Mouse (Mus musculus) urinary bladder, adult 18-20 months (tissue): ENCODE measurements around the gene Lekr1.
A peak's percentile ranks its signal among the peaks of the same experiment; 100 is the strongest.

Experiments
- DNase-seq, 2 experiments: peaks; one replicate each; pipeline ENCODE4 v3.0.0; 2022; ENCODE audit warnings: low spot score in 2 of 2, mixed read lengths in 2 of 2

Lekr1 gene

DNA sequence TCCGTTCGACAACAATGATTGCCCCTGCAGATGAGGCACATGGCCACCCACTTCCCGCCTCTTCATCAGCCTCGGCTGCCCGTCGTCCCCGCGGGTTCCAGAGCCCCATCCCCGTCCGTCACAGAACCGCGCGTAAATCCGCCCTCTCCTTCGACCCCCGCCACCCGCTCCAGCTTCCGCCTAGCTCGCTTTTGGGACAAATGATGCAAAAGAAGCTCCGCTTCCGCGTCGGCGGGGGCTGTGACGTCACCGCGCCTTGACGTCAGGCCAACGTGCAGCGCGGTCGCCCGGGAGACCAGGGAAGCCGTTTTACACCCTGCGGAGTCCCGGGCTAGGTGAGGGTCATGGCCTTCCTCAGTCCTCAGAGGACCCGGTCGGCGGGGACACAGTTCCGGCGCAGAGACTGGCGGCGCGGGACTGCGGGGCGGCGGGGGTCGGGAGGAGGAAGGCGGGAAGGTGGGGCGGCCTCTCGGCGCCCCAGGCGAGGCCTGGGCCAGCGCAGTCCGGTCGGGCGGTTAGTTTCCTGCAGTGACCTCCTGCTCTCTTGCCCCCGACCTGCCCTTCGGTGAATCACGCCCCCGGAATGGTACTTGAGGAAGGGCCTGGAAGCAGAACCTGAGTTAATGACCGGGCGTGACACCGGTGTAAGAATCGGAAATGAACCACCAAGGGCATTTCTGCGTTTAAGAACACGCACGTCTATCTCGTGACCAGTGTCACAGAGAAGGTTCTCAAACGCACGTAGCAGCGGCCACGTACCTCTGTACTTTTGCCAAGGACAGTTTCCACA is at the start of gene Lekr1:
Gene Lekr1 (plus strand): TSS at position 252 of the 790 bp plus-strand sequence.
- peak; percentile 82 to 87 for DNase-seq

DNA sequence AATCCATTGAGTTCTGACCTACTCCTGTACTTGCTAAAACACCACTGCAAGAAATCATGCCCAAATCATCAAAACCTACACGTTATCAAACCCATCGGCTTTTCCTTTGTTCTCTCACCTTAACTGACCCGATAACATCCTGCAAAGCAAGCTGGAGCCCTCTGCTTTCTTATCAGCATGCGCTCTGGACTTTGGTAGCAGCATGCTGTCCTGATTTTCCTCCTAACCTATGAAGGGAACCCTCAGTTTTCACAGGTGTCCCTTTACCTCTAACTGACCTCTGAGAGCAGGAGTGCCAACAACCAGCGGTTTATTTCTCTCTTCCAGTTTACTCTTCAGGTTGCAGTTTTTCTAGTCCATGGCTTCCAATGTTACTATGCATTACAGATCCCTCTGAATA is 48.5 kb upstream of the Lekr1 start:
- DNase-seq = no peak

DNA sequence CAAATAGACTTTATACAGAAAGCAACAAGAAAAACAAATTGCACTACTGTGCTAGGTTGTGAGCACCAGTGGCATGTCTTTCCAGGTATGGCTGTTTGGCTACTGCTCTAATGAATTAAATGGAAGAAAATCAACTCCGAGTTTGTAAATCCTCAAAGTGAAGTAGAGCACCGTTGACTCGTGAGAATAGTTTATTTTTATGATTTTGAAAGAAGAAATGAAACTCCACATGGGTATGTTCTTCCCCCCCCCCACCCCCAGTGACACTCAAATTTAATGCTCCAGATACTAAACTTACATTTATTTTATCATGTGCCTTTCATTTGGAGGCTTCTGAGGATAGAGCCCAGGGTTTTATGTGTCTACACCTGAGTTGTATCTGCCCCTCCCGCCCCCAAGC is 46.7 kb upstream of the Lekr1 start:
- DNase-seq = no peak

DNA sequence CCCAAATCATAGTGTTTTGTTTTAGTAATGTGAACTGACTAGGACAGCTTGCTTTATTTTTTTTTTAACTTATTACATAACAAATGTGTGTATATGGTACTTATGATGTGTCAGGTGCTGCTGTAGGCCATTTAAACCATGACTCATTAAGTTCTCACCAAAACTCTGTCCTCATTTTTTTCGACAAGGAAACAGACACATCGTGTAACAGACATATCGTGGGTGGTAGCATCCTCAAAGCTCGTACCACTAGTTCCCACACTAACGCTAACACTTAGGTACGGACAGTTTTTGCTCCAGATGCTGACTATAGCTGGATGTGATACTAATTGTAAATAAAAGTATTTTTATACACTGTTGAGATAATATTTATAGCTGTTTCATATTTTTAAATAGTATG is 43.0 kb upstream of the Lekr1 start:
- DNase-seq = no peak

DNA sequence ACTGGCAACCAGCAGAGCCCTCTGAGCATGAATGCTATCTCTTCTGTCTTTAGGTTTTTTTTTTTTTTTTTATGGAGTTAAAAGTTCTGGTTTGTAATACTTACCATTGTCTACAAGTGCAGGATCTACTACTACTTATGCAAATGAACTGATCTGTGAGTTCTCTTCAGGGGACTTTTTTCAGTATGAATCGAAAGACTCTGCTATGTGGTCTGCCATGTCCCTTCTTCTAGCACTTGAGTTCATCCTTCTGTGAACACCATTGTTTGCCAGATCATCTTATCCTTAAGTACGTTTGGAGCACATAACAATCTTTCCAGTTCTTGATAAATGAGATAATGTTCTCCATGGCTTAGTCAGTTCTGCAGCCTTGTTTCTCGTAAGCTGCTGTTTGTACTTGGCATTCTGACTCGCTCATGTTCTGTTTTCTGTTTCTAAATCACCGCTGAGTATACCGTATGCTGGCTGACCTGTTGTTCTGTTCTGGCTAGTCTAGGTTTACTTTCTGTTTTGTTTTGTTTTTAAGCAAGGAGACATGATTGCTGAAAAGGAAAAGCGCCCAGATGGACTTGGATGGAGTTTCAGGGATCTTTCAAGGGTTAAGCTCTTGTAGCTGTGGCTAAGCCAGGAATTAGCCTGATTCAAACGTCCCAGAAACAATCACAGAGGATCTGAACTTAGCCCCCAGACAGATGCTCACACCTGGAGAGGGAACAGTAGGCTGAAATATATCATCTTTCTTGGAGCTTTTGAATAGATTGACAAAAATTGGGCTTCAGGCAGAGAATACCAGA is 40.3 kb upstream of the Lekr1 start:
- peak in 1 of 2 experiments; percentile 9 for DNase-seq

DNA sequence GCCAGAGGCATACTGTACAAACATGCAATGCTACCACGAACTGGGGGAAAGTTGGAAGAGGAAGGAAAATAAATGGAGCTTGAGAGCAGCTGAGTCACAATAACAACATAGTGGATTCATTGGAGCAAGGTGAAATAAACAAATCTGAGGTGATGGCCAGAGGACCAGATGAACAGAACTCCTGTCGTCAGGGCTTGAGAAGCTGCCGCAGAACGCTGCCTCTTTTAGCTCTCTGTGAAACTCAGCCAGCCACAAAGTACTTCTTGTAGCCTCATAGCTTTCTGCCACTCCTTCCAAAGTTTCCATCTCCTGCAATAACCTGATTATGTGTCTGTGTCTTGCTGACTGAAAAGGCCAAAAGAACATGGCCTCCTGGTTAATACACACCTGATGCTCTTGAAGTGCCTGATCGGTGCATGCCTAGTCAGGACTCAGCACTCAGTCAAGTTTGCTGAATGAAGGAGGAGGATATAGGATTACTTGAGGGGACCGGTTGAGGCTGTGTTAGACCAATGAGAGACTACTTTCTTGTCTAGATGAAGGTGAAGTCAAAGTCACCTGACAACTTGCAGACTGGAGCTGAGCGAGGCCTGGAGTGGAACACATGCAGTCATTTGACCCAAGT is 39.6 kb upstream of the Lekr1 start:
- peak in 1 of 2 experiments; percentile 11 for DNase-seq

DNA sequence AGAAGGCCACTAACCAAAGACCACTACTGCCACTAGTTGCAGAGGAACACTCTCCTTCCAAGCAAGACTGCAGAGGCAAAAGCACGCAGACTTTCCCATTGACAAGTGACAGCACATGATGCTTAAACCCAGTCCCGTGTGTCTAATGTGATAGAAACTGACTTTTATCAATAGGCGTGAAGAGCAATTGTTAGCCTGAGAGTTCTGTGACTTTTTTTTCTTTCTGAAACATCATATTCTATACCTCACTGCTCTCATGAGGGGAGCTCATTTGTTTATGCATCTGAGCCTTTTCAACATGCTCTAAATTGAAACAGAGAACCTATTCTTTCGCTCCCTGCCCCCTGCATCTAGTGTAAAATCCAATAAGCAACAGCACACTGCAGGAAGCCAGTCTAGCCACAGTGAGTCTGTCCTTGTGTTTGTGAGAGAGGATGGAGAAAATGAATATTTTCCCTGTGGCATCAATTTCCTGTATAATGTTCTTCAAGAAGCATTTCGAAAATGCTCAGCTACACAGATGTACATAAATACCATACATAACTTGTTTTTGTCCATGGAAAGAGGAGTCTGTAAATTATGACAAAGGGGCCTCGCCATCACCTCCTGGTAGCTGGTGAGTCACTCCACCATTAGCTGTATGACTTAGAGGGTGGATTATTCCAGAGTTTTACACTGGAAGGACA is 38.9 kb upstream of the Lekr1 start:
- DNase-seq = no peak

DNA sequence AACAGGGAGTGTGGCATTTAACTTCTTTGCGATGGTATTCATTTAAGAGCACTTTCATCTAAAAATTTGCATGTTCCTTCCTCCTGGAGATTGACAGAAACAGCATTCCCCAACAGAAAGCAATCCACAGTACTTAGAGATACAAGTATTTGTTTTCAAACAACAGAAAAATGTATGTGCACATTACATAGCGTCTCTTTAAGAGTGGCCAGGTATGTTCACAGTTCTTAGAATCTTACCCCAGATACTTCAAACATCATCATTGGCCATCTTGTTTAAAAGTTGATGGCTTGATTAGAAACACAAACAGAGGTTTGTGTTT is 38.4 kb upstream of the Lekr1 start:
- DNase-seq = no peak

DNA sequence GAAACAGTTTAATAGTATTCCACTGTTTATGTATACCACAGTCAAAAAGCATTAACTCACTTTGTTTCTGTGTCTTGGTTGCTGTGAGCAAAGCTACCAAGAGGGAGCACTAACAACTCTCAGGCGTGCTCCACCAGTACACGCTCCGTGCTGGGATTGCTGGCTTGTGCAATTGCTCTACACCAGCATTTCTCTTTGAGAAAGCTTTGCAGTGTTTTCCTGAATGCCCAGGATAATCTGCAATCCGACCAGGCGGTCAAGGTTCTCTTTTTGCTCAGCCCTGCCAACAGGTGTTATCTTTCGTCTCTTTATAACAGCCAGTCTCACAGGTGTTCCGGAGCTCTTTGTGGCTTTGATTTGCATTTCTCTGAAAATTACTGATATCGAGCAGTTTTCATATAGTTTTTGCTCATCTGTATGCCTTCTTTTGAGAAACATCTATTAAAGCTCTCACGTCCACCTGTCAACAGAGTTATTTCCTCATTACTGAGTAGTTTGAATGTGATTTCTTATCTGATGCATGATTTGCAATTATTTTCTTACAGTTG is 36.4 kb upstream of the Lekr1 start:
- DNase-seq = no peak

DNA sequence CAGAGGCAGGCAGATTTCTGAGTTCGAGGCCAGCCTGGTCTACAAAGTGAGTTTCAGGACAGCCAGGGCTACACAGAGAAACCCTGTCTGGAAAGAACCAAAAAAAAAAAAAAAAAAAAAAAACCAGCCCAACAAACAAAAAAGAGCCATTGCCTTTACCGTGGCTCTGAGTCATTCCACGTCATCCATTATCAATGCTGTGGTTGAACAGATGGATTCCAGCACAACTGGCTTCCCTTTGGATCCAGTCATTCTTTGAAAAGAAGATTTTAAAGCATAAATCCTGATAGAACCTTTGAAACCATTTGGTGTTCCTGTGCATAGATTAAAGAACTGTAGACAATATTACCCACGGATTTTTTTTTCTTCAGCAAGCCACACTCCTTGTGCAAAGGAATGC is 32.4 kb upstream of the Lekr1 start:
- DNase-seq = no peak

DNA sequence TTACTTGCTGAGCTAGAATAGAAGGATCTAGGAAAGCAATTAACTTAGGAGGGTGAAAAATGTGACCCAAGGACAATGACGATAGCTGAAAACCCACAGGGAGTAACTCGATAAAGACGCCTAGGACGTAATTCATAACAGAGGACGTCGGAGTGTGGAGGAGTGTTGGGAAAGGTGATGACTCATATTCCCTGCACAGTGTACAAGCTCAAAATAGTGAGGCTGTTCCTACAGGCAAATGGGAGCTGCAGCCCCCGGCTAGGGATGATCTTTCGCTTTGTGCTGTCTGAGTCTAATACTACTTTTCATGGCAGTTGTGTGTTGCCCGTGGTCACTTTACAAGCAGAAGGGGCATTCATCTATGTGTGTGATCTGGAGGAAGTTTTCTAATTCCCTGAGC is 30.0 kb upstream of the Lekr1 start:
- no peak for DNase-seq

DNA sequence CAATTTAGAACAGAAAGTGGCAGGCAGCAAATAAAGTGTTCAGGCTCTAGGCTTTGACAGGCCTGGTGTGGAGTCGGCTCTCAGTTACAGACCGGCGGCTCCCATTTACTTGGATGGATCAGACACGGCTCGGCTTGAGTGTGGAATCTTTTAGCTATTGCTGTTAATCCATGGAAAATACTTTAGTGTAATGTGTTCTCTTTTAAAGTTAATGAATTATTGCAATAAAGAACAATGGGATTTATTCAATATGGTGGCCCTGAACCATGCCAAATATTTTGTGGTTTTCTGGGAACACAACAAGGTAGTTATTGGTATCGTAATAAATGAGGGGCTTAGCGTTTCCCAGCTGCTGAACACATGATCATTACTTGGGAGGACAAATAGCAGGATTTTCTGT is 28.7 kb upstream of the Lekr1 start:
- DNase-seq = no peak

DNA sequence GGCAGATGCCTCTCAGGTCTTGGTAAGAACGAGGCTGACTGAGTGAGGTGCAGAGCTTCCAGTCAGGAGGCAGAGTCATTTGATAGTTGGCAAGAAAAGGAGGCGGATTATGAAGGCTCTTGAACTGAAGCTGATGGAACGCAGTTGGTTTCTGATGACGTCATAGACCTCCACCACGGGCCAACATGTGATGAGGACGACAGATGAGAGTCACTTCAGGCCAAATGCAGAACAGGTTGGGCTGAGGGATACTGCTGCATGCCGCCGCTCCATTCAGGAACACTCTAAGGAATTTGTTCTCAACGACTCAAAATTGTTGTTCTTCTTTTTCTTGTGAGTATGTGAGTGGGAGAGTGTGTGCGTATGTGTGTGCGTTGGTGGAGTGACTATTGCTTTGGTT is 27.1 kb upstream of the Lekr1 start:
- DNase-seq = no peak

DNA sequence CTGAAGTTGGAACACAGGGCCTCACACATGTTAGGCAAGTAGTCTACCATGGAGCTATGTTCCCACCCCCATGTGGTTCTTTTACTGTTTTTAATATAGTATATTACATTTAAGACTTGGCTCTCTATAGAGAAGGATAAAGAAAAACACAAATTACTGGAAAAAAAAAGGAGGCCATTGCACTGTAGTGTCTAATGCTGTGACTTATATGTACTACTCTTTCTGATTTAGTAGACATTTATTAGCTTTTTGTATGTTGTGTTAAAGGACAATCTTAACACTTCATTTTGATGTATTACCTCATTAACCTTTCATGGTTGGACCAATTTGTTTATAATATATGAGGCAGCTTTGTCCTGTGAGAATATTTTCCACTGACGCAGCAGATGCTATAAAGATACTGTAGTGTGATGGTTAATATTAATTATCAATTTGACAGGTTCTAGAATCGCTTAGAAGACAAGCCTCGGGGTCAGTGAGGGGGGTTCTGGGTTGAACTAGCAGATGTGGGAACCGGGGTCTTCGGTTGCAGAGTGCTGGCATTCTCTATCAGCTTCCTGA is 26.5 kb upstream of the Lekr1 start:
- DNase-seq = no peak

DNA sequence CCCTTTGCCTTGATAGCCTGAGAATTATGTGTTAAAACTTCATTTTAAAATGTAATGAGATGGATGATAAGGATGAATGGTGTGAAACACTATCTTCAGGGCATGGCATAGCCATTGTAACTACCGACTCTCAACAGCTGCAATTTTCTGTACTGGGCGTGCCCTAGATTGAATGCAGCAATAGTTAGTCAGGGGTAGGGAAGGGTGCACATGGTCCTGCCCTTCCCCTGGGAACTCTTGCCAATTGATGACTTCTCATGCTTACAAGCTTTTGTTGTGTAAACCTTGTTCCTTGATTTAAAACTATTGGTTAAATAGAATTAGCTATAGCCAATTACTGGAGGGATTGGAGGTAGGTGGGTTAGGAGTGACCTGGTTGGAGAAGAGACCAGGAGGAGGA is 23.1 kb upstream of the Lekr1 start:
- no peak for DNase-seq

DNA sequence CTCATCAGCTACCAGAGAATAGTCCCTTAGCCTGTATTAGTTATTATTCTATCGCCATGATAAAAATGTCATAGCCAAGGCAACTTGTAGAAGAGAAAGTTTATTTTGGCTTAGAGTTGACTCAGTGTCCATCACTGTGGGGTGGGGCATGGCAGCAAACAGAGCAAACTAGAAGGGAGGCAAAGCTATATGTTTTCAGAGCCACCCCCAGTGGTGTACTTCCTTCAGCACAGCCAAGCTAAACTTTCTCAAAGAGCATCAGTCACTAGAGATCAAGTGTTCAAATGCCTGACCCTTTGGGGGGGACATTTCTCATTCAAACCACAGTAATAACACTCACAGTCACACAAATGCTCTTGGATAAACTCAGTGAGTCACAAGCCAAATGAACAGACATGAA is 22.4 kb upstream of the Lekr1 start:
- no peak for DNase-seq

DNA sequence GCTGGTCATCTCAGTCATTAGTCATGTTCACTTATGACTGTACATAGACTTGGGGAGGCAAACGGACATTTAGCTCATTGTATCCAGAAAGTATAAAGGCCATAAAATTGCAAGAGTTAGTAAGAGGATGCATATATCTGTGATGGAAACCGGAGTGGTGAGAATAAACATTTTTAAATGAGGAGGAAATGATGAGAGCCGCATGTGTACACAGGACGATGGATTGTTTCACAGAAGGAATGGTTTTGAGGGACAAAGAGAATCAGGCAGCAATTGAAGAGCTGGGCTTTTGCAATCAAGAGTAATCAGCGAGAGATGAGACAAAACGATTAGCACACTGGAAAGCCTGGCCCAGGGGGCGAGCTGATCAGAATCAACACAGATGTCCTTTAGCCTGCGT is 18.4 kb upstream of the Lekr1 start:
- DNase-seq = no peak

DNA sequence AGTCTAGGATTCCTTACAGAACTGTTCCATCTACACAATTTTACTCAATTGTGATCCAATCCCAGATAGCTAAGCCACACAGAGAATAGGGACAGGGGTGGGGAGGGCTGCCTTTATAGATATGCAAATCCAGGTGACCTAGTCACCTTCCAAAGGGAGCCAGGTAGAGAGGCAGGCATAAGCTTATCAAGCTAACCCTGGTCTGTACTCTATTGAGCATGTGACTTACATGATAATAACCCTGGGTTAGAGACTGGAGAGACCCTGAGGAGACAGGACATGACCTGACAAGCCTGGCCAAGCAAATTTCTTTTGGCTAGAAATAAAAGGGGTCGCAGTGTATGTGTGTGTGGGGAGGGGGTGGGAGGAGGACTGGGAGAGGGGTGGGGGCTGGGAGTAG is 17.1 kb upstream of the Lekr1 start:
- no peak for DNase-seq

DNA sequence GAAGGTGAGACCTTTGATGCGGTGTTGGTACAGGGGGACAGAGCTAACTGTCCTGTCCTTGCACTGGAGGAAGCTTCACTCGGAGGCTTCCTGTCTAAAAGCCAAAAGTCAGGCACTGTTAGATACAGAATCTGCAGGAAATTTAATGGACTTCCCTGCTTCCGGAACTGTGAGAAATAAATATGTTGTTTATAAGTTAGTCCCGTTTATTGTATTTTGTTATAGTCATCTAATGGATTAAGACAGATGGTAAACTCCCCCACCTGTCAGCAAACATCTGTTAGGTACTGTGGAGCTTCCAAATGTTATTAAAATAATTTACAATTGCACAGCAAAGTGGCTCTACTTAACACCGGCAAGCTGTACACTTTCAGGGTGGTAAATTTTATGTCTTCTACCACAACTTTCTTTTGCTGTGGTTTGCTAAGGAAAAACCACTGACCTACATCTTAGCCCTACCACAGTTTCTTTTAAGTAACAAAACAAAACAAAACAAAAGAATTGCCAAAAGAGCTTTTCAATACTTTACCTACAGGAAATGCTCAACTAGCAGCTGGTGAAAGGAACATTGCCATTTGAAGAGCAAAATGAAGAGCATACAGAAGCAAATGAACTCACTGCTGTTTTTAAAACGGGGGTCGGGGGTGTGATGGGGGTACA is 15.7 kb upstream of the Lekr1 start:
- no peak for DNase-seq

DNA sequence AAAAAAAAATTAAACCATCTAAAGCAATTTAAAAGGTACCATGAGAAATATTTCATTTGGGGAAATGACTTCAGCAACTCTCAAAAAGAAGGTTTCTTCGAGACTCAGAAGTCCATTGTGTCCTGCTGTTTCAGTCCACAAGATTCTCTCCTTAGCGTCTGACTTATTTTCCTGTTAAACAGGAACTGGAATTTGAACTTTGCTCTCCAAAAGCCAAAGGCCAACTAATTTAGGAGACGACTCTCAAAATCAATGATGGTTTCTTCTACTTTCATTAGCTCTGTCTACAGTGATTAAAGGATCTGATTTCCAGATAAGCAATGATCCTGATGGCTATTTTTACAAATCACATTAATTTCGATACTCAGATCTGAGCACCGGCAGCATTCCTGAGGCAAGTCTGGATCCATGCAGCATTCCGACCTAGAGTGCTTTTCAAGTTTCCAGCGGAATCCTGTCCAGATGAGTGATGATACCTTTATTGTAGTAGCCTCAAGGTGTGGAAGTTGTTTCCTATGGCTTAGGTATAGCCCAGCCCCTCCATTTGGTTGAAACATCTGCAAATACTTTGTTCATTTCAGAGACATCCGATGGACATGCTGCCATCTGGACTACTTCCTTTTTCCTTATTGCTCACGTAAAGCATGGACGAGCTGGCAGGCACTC is 11.4 kb upstream of the Lekr1 start:
- DNase-seq = no peak

DNA sequence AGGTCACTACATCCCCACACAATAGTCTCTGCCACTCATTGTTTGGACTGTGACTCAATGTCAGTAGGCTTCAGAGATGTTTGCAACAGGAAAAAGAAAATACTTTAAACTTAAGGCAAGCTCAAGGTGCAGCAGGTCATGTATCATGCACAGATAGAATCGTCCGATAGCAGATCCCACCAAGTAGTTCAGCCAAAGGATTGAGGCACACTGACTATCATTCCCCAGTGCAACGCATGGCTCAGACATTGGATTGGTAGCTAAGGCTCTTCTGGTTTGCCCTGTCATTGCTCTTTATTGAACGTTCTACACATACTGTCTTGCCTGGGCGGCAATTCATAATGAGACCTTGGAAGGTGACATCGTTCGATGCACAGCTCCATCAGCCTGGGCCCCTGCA is 9.6 kb upstream of the Lekr1 start:
- no peak for DNase-seq
